Comparison of ENCODE assay signal across 8 mouse cellular contexts in the genomic region with DNA sequence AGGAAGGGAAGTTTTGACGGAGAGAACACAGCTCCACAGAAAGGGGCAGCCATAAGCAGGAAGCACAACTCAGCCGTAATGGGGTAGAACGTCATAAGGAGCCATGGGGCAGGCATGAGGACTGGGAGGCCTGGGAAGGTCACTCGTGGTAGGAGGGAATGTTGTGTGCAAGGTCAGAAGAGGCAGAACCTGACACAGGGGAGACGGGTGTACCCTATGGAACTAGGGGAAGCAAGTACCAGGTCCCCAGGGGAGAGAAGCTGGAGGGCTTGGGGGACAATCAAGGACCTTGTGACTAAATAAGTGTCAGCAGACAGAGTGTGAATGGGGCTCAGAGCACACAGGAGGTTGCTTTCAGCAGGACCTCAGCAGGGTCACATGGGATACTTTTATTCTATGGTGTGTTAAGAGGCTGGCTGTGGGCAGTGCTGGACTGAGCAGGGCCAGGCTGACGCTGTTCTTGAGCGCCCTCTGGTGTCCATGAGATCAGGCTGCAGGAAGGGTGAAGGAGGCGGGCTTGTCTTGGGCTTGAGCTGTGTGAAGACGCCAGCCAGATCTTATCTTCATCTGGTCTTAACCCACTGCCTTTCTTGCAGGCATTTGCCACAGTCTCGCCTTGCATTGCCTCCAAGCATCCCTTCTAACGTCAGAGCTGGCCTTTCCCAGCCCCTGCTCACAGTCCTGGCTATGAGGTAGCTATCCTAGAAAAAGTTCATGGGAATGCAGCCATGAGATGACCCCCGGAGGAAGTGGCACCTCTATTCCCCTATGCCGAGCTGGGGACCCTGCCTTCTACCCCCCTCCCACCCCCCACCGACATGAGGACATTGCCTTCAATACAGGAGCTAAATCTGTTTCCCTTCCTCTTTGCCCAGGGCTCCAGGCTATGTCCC. TPM values are rescaled to one million over a fixed set of nuclear protein-coding genes. Genes with fewer than 3 reads are reported as not detected.
A peak's percentile ranks its signal among the peaks of the same experiment; 100 is the strongest.
DNase-seq lines count a peak whose midpoint lies in the region; ATAC-seq and TF ChIP-seq lines count a peak whose summit lies in the region.

No protein-coding gene starts in this region.

- no peaks in the 10 kb centered on the region for H3K36me3 ChIP-seq in heart, adult 2 months (ENCODE audit: control insufficient read depth, insufficient read depth, low read length)
- no peaks in the 10 kb centered on the region for H3K36me3 ChIP-seq in limb, embryonic 14.5 days (ENCODE audit: control insufficient read depth, insufficient read depth, low read length)
- no peaks in the 10 kb centered on the region for H3K36me3 ChIP-seq in midbrain, embryonic 15.5 days (replicated peaks)
- H3K36me3 ChIP-seq in splenic B cell, adult 2 months (ENCODE audit: control insufficient read depth, insufficient read depth, low read length, poor library complexity, severe bottlenecking): no peaks in the 10 kb centered on the region

- H3K4me1 ChIP-seq in heart, adult 2 months (ENCODE audit: control insufficient read depth, insufficient read depth, low read length): no peaks in the 10 kb centered on the region
- no peaks in the 10 kb centered on the region for H3K4me1 ChIP-seq in limb, embryonic 14.5 days (ENCODE audit: control insufficient read depth, insufficient read depth, low read length)
- no peaks in the 10 kb centered on the region for H3K4me1 ChIP-seq in midbrain, embryonic 15.5 days

- intact Hi-C loops in heart, adult 2 months (cut with DNase I): loop anchor here (2.0 kb wide), 1 partner anchor 47 kb away; no protein-coding TSS in a partner anchor

- H3K27ac ChIP-seq in heart, adult 2 months: no peak overlapping the region
- H3K27ac ChIP-seq in limb, embryonic 14.5 days (replicated peaks; ENCODE audit: low read depth, low read length): no peak overlapping the region
- no peak overlapping the region for H3K27ac ChIP-seq in midbrain, embryonic 15.5 days

- no peak overlapping the region for H3K4me3 ChIP-seq in heart, adult 2 months
- no peak overlapping the region for H3K4me3 ChIP-seq in limb, embryonic 14.5 days (replicated peaks; ENCODE audit: low read length)
- H3K4me3 ChIP-seq in midbrain, embryonic 15.5 days: no peak overlapping the region

- H3K9ac ChIP-seq in heart, adult 2 months (ENCODE audit: low read depth, low read length): no peak overlapping the region
- H3K9ac ChIP-seq in limb, embryonic 14.5 days (ENCODE audit: low read depth, low read length, severe bottlenecking): no peak overlapping the region
- no peak overlapping the region for H3K9ac ChIP-seq in midbrain, embryonic 15.5 days

- peak; percentile 39 to 42 for DNase-seq in urinary bladder, adult 18-20 months (ENCODE audit: low spot score in 2 of 2)
- DNase-seq in urinary bladder, postnatal 10 days (ENCODE audit: low spot score): no peak
- DNase-seq in embryo, embryonic 10.5 days (ENCODE audit: low spot score): peak; percentile 83
- DNase-seq in heart, adult 2 months: peak; percentile 51 to 62
- peak; percentile 68 for DNase-seq in kidney, adult 9 months
- peak; percentile 50 for DNase-seq in limb, embryonic 14.5 days (ENCODE audit: low spot score)
- peak; percentile 61 for DNase-seq in splenic B cell, adult 2 months (ENCODE audit: low read depth, low spot score)

- peak; percentile 89 for ATAC-seq in limb, embryonic 14.5 days (ENCODE audit: low FRiP score, low read depth)
- ATAC-seq in midbrain, embryonic 15.5 days (replicated peaks): peak; percentile 96

- TF ChIP-seq EP300 in heart, adult 2 months (IDR thresholded peaks at IDR 0.05; ENCODE audit: insufficient read depth, low read depth, low read length): no peak

- no peaks in the 10 kb centered on the region for H3K79me2 ChIP-seq in heart, adult 2 months (replicated peaks; ENCODE audit: control insufficient read depth, insufficient read depth, low read length)

- peak; percentile 87 for TF ChIP-seq CTCF in heart, adult 2 months (IDR thresholded peaks at IDR 0.05)

- no peaks in the 10 kb centered on the region for H3K27me3 ChIP-seq in heart, adult 2 months (ENCODE audit: control insufficient read depth, insufficient read depth, low read length)
- no peaks in the 10 kb centered on the region for H3K27me3 ChIP-seq in limb, embryonic 14.5 days (ENCODE audit: control insufficient read depth, insufficient read depth, low read length)
- H3K27me3 ChIP-seq in midbrain, embryonic 15.5 days (replicated peaks): no peaks in the 10 kb centered on the region
- no peaks in the 10 kb centered on the region for H3K27me3 ChIP-seq in splenic B cell, adult 2 months (ENCODE audit: control insufficient read depth, insufficient read depth, low read length, poor library complexity, severe bottlenecking)

- WGBS in heart, adult 2 months: 21% methylated on average over 14 of the region's 14 CpGs
- WGBS in limb, embryonic 14.5 days: 34% methylated on average over 12 of the region's 14 CpGs
- WGBS in midbrain, embryonic 15.5 days: 36% methylated on average over 14 of the region's 14 CpGs

- TF ChIP-seq POLR2A in heart, adult 2 months (IDR thresholded peaks at IDR 0.05; ENCODE audit: insufficient read depth, low read depth, low read length): no peak
- TF ChIP-seq POLR2A in limb, embryonic 14.5 days (IDR thresholded peaks at IDR 0.05; ENCODE audit: borderline replicate concordance, extremely low read depth, insufficient read depth, insufficient read length): no peak

- H3K4me2 ChIP-seq in limb, embryonic 14.5 days (replicated peaks; ENCODE audit: low read depth, low read length, severe bottlenecking): no peak overlapping the region
- no peak overlapping the region for H3K4me2 ChIP-seq in midbrain, embryonic 15.5 days

- H3K9me3 ChIP-seq in limb, embryonic 14.5 days (ENCODE audit: control insufficient read depth, low read length): no peaks in the 10 kb centered on the region
- no peaks in the 10 kb centered on the region for H3K9me3 ChIP-seq in midbrain, embryonic 15.5 days

RNA-seq across cellular contexts. Expression of a gene that starts 13.7 kb away (rescaled TPM):
- total RNA-seq in heart, adult 2 months (2021): not detected
- polyA plus RNA-seq in heart, adult 2 months (2012; rRNA removed): not detected in 2 replicates
- polyA plus RNA-seq in limb, embryonic 14.5 days (2012; rRNA removed): not detected in 2 replicates
- polyA plus RNA-seq in limb, embryonic 14.5 days (2014; fragmentation: Nextera tagmentation; extraction: Ambion mirVana): not detected in 2 replicates
- not detected in 2 replicates for polyA plus RNA-seq in midbrain, embryonic 15.5 days (2015; fragmentation: Nextera tagmentation; extraction: Ambion mirVana)

RNA-seq across cellular contexts. Expression of a gene that starts 30.7 kb away (rescaled TPM):
- total RNA-seq in heart, adult 2 months (2021): not detected
- not detected in 2 replicates for polyA plus RNA-seq in heart, adult 2 months (2012; rRNA removed)
- polyA plus RNA-seq in limb, embryonic 14.5 days (2012; rRNA removed): not detected in 2 replicates
- polyA plus RNA-seq in limb, embryonic 14.5 days (2014; fragmentation: Nextera tagmentation; extraction: Ambion mirVana): not detected in 2 replicates
- not detected in 2 replicates for polyA plus RNA-seq in midbrain, embryonic 15.5 days (2015; fragmentation: Nextera tagmentation; extraction: Ambion mirVana)

RNA-seq across cellular contexts. Expression of a gene that starts 38.8 kb away (rescaled TPM):
- not detected for total RNA-seq in heart, adult 2 months (2021)
- not detected in 2 replicates for polyA plus RNA-seq in heart, adult 2 months (2012; rRNA removed)
- 0.09 and 0.12 TPM in 2 replicates for polyA plus RNA-seq in limb, embryonic 14.5 days (2012; rRNA removed)
- polyA plus RNA-seq in limb, embryonic 14.5 days (2014; fragmentation: Nextera tagmentation; extraction: Ambion mirVana): not detected in 2 replicates
- 0.18 TPM in 1 of 2 replicates, not detected in the other for polyA plus RNA-seq in midbrain, embryonic 15.5 days (2015; fragmentation: Nextera tagmentation; extraction: Ambion mirVana)

RNA-seq across cellular contexts. Expression of a gene that starts 46.7 kb away (rescaled TPM):
- not detected for total RNA-seq in heart, adult 2 months (2021)
- polyA plus RNA-seq in heart, adult 2 months (2012; rRNA removed): not detected in 2 replicates
- polyA plus RNA-seq in limb, embryonic 14.5 days (2012; rRNA removed): not detected in 2 replicates
- not detected in 2 replicates for polyA plus RNA-seq in limb, embryonic 14.5 days (2014; fragmentation: Nextera tagmentation; extraction: Ambion mirVana)
- polyA plus RNA-seq in midbrain, embryonic 15.5 days (2015; fragmentation: Nextera tagmentation; extraction: Ambion mirVana): not detected in 2 replicates

RNA-seq across cellular contexts. Expression of a gene that starts 56.1 kb away (rescaled TPM):
- not detected for total RNA-seq in heart, adult 2 months (2021)
- not detected in 2 replicates for polyA plus RNA-seq in heart, adult 2 months (2012; rRNA removed)
- not detected in 2 replicates for polyA plus RNA-seq in limb, embryonic 14.5 days (2012; rRNA removed)
- not detected in 2 replicates for polyA plus RNA-seq in limb, embryonic 14.5 days (2014; fragmentation: Nextera tagmentation; extraction: Ambion mirVana)
- not detected in 2 replicates for polyA plus RNA-seq in midbrain, embryonic 15.5 days (2015; fragmentation: Nextera tagmentation; extraction: Ambion mirVana)
